Mouse (Mus musculus) v-Abl transformed pro-B cells (cell line): ENCODE results near the gene Elavl1.

Experiments
- in situ Hi-C, 2 experiments: fragments of 400-800 bp; cut with MboI; formaldehyde crosslinking; loops; one replicate each; pipeline ENCODE4 v1.15.1; 2025; ENCODE audit not compliant: unreplicated experiment in 2 of 2

The Elavl1 gene

DNA sequence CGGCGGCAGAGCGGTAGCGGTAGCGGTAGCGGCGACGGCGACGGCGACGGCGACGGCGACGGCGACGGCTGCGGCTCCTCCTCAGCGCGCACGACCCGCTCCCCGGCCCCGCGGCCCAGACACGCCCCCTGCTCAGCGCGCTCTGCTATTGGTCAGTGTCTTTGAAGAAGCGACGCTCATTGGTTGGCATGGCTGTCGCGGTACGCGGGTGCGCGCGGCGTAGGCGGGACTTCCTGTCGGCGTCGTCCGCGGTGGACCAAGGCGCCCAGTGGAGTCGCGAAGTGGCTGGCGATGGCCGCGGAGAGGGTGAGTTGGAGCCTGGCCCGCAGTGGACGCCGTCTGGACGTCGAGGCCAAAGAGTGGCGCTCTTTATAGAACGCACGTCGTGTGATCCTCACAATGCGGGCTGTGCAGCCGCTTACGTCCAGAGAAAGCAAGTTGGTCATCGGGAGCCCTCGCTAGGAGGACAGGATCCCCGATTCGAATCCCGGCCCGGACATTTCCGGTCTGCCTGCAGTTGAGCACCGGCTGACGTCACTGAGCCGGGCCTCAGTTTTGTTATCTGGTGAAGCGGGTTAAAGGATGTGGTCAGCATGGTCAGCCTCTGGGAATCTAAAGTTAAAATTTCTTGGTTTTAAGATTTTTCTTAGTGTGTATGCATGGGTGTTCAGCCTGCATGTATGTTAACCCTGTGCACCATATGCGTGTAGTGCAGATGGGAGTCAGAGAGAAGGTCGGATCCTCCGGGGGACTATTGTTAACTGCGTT, at the start of gene Elavl1, which contains the start of gene Ccl25:
TSS of gene Elavl1 (minus strand) at position 431 of the 768 bp plus-strand sequence.
TSS of gene Ccl25 (plus strand) at position 228 of the 768 bp plus-strand sequence.
- in situ Hi-C loops = loop anchor here (5.0 kb wide), 2 partner anchors 42 to 68 kb away; partner anchors contain the start of gene Ctxn1 (in 1 of the 2)

DNA sequence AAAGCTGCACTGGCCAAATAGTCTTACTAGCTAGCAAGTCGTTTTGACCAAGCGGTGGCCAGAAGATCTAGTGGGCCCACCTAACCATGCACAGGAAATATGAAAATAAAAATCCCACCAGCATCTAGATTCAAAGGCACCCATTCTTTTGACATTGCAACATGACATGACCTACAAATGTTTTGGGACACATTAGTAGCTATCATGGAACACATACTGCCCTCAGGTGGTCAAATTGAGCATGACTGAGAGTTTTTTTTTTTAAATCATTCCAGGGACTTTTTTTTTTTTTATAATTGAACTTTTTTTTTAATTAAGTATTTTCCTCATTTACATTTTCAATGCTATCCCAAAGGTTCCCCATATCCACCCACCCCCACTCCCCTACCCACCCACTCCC, 47.4 kb upstream of the Elavl1 start:
- in situ Hi-C loops = loop anchor here (5.0 to 25.0 kb wide), 4 partner anchors 110 to 860 kb away; partner anchors contain the start of genes Clec4g (in 2 of the 2), Mcoln1 (in 1 of the 2) and Pnpla6 (in 1 of the 2)

DNA sequence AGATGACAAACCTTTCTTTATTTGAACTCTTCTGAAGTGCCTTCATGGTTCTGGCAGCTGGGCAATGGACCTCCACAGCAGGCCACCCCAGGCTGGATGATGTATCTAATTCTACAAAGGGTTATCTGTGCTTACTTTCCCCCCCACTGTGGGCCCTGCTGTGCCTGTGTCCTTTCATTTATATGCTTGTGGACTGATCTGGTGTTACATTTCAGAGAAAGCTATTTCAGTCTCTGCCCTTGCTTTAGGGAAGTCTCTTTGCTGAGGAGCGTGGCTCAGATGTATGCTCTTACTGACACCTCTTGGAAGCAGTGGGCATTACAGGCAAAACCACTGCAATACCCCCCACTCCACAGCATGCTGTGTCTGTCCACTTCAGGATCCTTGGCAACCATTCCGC, 44.9 kb upstream of the Elavl1 start:
- in situ Hi-C loops = loop anchor here (5.0 to 25.0 kb wide), 4 partner anchors 108 to 858 kb away; partner anchors contain the start of genes Clec4g (in 2 of the 2), Mcoln1 (in 1 of the 2) and Pnpla6 (in 1 of the 2)

DNA sequence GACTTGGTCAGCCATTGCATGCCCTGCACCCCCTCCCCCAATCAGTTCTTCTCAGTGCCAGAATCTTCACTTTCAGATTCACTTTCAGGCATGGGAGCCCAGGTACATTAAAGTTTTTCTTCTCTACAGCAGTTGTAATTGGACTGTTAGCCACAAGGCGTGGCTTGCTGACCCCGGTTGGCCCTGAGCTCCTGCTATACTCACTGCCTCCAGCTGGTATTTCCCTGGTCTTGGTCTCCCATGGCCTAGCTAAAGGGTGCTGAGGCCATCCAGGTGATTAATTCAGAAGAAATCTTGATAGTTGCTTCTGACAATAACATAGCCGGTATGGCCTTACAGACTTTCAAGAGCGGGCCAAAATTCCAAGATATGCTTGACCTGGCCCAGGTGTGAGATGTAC, 43.3 kb upstream of the Elavl1 start:
- in situ Hi-C loops = loop anchor here (5.0 to 25.0 kb wide), 5 partner anchors 41 to 856 kb away; partner anchors contain the start of genes Clec4g (in 2 of the 2), Ccl25 (in 1 of the 2), Elavl1 (in 1 of the 2) and Mcoln1 (in 1 of the 2)

DNA sequence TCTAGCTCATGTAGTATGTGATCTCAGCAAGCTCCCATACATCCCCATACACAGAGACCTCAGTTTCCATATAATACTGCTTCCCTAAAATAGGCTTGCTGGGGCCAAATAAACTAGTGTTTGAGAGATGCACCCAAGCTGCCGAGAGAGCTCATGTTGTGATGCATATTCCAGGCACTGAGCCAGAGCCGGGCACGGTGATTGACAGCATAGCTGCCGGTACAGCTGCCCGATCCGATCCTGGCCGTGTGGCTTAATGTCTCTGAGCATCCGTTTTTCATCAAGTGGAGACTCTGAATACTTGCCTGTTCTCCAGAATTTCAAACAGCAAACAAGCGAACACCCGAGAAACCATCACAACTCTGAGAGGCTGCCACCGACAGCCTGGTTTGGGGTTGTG, 42.6 kb upstream of the Elavl1 start:
- in situ Hi-C loops = loop anchor here (5.0 to 25.0 kb wide), 5 partner anchors 41 to 856 kb away; partner anchors contain the start of genes Clec4g (in 2 of the 2), Ccl25 (in 1 of the 2), Elavl1 (in 1 of the 2) and Mcoln1 (in 1 of the 2)

DNA sequence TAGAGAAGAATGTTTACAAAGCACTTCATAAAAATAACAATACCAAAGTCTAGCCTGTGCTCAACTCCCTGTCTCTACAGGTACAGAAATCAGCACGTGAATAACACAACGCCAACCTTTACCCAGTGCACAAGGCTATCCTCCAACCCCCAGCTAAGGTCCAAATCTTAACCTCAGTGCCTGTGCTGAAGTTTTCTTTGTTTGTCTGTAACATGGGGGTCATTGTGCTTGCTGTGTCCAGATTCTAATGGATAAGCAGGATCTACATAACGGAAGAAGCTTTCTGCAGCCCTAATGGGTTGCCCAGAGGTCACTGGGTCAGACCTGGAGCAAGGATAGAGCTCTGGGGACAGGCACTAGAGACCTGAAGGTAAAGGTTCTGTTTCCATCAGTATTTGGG, 41.0 kb upstream of the Elavl1 start:
- in situ Hi-C loops = loop anchor here (5.0 to 25.0 kb wide), 5 partner anchors 39 to 854 kb away; partner anchors contain the start of genes Clec4g (in 2 of the 2), Ccl25 (in 1 of the 2), Elavl1 (in 1 of the 2) and Mcoln1 (in 1 of the 2)

DNA sequence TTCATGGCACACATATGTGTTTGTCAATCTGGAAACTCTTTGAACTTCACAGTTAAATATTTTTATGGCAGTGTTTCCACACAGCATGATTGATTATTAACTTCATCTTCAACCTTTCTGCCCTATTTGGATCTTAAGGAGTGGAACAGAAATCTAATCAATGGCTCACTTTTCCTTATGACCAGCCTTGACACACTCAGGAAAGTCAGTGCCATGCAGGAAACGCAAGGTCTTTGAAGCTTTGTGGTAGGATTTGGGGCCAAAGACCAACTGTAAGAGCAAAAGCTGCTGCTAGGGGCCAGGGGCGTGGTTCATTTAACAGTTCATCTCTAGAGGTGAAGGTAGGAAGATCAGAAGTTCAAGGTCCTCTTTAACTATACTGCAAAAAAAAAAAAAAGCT, 35.7 kb upstream of the Elavl1 start:
- in situ Hi-C loops = loop anchor here (10.0 to 25.0 kb wide), 3 partner anchors 86 to 849 kb away; partner anchors contain the start of genes Clec4g (in 2 of the 2), Mcoln1 (in 1 of the 2), Pnpla6 (in 1 of the 2) and Timm44 (in 1 of the 2)

DNA sequence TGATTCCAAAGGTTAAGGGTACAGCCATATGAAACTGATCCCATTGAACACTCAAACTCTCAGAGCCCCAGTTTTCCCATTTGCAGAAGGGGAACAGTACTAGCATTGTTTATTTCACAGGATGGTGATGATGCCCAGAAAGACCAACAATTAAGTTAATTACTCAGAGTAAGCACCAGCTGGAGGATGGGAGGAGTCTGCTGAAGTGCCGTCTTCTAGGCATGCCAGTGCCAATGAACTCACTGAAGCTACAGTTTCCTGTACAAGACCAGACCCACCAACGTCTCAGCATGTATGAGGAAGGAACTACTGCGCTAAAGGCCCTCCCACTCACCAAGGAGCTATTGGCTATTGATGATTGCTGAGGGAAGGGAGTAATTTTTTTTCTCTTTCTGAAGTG, 34.1 kb upstream of the Elavl1 start:
- in situ Hi-C loops = loop anchor here (25.0 kb wide), 2 partner anchors 647 to 847 kb away; partner anchors contain the start of genes Clec4g (in 2 of the 2), Mcoln1 (in 1 of the 2) and Pnpla6 (in 1 of the 2)

DNA sequence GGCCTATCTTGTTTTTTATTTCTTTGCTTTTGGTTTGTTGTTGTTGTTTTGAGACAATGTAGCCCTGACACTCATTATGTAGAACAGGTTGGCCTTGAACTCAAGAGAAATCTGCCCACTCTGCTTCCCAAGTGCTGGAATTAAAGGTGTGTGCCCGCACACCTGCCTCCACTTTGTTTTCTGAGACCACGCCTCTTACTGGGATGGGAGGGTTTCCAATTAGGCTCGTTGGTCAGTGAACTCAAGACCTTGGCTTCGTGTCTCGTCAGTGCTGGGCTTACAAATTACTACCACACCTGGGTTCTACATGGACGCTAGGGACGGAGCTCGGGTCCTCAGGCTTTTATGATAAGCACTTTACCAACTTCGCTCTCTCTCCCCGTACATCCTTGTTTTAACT, 30.2 kb upstream of the Elavl1 start:
- in situ Hi-C loops = loop anchor here (25.0 kb wide), 2 partner anchors 643 to 843 kb away; partner anchors contain the start of genes Clec4g (in 2 of the 2), Mcoln1 (in 1 of the 2) and Pnpla6 (in 1 of the 2)

DNA sequence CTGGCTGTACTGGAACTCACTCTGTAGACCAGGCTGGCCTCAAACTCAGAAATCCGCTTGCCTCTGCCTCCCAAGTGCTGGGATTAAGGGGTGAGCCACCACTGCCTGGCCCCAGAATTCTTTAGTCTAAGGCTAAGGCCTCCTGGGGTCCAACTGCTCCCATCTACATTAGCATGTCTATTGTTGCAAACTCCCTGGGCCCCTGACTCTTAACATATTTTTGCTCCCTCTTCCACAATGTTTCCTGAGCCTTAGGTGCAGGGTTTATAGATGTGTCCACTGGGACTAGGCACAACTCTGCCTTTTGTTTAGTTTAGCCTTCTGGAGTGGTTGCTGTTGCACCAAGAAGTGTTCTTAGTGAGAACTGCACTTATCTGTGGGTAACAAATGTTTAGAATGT, 29.3 kb upstream of the Elavl1 start:
- in situ Hi-C loops = loop anchor here (25.0 kb wide), 2 partner anchors 642 to 842 kb away; partner anchors contain the start of genes Clec4g (in 2 of the 2), Mcoln1 (in 1 of the 2) and Pnpla6 (in 1 of the 2)

DNA sequence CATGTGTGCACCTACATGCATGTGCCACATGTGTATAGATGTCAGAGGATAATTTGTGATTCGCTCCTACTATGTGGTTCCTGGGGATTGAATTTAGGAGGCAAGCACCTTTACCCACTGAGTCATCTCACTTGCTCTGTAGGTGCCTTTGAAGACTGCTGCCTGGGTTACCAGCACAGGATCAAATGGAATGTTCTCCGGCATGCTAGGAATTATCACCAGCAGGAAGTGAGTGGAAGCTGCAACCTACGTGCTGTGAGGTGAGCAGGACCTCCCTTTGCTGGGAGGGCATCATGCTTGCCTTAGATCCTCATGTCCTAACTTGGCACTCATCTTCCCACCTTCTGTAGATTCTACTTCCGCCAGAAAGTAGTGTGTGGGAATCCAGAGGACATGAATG, 28.5 kb upstream of the Elavl1 start:
- in situ Hi-C loops = loop anchor here (25.0 kb wide), 2 partner anchors 641 to 841 kb away; partner anchors contain the start of genes Clec4g (in 2 of the 2), Mcoln1 (in 1 of the 2) and Pnpla6 (in 1 of the 2)

DNA sequence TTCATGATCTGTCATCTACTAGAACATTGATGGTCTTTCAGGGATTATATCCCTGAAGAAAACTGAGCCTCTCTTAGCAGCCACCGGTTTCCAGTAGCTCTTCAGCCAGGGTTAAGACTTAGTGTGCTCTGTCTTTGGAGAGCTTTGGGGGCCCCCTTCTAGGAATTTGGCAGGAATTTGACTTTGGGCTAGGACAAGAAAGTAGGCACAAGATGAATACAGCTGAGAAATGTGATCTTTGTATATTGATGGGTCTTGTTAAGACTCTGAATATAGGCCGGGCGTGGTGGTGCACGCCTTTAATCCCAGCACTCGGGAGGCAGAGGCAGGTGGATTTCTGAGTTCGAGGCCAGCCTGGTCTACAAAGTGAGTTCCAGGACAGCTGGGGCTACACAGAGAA, 27.3 kb upstream of the Elavl1 start:
- in situ Hi-C loops = loop anchor here (25.0 kb wide), 2 partner anchors 640 to 840 kb away; partner anchors contain the start of genes Clec4g (in 2 of the 2), Mcoln1 (in 1 of the 2) and Pnpla6 (in 1 of the 2)

DNA sequence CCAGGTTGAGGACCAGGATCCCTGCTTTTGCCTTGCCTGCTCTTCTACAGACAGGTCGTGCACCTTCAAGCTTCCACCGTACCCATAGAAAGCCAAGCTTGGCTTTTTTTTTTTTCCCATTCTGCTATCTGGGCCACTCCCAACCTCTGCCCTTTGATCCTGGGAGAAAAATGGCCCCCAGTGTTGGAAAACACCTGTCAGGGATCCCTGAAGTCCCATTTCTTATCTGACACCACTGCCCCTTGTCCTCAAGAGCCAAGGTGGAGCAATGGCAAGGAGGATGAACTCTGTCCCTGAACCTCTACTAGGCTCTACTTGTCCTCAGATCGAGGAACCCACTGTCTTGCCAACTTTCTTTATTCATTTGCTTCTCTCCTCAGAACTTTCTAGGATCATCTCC, 25.4 kb upstream of the Elavl1 start:
- in situ Hi-C loops = loop anchor here (25.0 kb wide), 2 partner anchors 638 to 838 kb away; partner anchors contain the start of genes Clec4g (in 2 of the 2), Mcoln1 (in 1 of the 2) and Pnpla6 (in 1 of the 2)

DNA sequence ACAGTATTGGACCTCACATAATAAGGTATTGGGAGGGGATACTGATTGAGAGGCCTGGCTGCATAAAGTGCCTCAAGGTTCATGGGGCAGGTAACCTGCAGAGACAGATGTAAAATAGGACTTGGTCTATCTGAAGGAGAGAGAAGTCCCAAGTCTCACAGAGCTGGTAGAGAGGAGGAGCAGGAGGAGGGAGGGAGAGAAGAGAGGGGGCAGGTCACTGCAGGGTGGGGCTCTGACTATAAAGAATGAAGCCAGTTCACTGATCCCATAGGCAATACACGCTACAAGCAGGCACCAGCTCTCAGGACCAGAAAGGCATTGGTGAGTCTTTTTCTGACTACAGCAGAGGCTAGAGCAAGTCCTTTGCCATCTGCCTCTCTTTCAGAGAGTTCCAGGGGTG, 24.1 kb upstream of the Elavl1 start:
- in situ Hi-C loops = loop anchor here in 1 of 2 experiments (10.0 kb wide), 1 partner anchor 995 kb away; the partner anchor contains the start of gene A430078G23Rik

DNA sequence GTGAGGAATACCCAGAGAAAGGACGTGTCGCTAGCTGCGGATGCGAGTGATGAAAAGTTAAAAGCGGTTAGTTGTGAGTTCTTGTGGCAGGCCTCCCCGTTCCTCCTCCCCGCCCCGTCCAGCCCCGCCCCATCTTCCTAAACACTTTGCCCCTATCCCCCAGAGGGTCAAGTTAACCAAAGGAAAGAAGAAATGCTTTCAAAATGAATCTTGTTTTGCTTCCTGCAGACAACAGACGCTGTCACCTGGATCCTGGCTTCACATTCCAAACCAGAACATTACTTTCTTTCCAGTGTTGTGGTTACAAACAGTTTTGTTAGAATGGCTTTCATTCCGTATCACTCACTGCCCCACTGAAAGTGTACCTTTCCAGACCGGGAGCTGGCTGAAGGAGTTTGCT, 23.1 kb upstream of the Elavl1 start:
- in situ Hi-C loops = loop anchor here in 1 of 2 experiments (10.0 kb wide), 1 partner anchor 993 kb away; the partner anchor contains the start of gene A430078G23Rik

DNA sequence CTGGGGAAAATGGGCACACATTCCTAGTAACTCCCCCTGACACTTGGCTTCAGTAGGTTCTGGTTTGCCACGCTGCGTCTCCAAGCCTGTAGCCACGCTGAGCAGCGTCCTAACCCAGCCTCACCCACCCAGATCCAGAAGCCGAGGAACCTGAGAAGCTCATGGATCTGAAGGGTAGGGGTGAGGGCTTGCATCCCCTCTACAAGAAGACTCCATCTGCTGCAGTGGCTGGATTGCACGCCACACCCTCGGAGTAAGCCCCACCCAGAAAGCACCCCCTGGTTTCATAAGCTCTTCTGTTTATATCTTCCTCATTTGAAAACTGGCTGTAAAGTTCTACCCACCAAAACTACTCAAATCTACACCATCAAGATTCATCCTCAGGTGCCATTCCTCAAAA, 22.4 kb upstream of the Elavl1 start:
- in situ Hi-C loops = loop anchor here in 1 of 2 experiments (10.0 kb wide), 1 partner anchor 993 kb away; the partner anchor contains the start of gene A430078G23Rik

DNA sequence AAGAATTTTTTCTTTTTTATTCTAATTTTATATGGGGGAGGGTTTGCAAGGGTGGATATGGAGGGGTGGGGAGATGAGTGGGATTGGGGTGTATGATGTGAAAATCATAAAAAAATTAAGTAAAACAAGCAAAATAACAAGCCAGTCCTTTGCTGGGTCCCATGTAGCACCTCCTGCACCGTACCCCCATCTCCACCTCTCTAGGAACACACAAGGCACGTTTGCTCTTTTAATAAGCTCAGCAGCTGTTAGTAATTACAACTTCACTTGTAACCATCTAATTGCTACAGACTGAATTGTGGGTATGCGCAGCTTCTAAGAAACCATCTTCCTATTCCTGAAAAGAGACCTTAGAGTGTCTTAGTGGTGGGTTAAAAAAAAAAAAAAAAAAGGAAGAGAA, 15.0 kb upstream of the Elavl1 start:
- in situ Hi-C loops = loop anchor here in 1 of 2 experiments (10.0 kb wide), 1 partner anchor 985 kb away; the partner anchor contains the start of gene A430078G23Rik

DNA sequence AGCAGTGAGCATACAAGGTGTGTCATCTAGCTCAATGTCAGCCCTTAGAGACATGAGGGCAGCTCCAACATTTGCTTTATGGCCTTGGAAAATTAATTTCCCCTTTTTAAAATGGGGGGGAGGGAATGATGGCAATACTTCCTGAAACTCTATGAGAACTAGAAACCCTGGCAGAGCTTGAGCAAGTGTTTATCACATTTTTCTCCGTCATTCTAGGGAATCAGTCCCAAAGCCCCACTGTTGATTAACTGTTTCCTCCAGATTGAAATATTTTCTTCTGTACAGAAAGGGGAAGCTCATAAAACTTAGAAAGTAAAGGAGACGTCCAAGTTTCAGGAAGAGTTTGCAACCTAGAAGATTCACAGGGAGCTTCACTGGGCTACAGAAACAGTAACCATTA, 10.5 kb upstream of the Elavl1 start:
- in situ Hi-C loops = no loop called here

DNA sequence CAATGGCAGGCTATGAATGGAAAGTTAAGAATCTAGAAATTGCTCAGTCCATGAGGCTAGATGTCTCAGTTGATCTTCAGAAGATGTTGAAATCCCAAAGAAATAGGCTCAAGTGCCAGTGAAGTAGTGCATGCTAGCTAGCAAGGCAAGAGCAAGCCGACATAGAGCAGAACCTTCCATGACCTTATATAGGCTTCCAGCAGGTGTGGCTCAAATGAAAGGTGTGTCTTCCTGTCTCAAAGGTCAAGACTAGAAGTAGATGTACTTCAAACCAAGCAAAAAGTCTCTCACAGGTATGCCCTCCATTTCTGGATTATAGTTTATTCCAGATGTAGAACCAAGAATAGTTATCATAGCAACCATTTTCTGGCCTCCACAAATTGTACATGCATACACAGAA, 8.8 kb upstream of the Elavl1 start:
- in situ Hi-C loops = no loop called here

DNA sequence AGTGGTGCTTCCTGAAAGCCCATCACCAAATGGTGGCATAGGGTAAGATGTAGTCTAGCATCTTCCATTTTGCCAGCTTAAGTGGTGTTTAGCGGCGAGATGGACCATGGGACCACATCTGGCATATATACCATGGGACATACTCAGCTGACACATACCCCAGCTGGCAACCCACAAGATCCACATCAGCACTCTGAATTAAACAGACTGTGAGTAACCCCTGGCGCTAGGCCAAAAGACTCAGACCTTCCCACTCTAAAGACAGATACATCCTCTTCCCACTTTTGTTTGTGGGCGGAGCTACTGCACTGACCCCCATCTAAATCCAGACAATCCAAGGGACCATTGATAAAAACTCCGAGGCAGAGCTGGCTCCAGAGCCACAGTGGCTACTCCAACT, 3.8 kb upstream of the Elavl1 start:
- in situ Hi-C loops = loop anchor here in 1 of 2 experiments (5.0 kb wide), 1 partner anchor 38 kb away; no protein-coding TSS in a partner anchor
